Mouse (Mus musculus): ENCODE results near the gene Ripply3. TPM values are rescaled to one million over a fixed set of nuclear protein-coding genes. Genes with fewer than 3 reads are reported as not detected.

Ripply3 gene
- polyA plus RNA-seq, 1 experiment: 3.6 TPM

- under 1% methylated on average over 43 of the region's 43 CpGs for WGBS
- TF ChIP-seq CTCF (IDR thresholded peaks at IDR 0.05; ENCODE audit: control insufficient read depth, insufficient read depth, low read length) (no peak), POLR2A (IDR thresholded peaks at IDR 0.05; ENCODE audit: borderline replicate concordance, control insufficient read depth, low read depth, low read length) (no peak)
- Histone ChIP-seq H3K4me3 (replicated peaks; ENCODE audit: control insufficient read depth, low read depth, low read length) (peak overlapping the region; percentile 99), H3K27ac (ENCODE audit: control insufficient read depth, insufficient read depth, low read depth, low read length, poor library complexity) (peak overlapping the region; percentile 85), H3K4me1 (ENCODE audit: control insufficient read depth, insufficient read depth, low read length) (no peaks in the 10 kb centered on the region; the same call in 1 of the 2 replicates)
Observed at GRCm38 (mm10) chr16:94370915-94371300, 42.7 kb downstream of the Ripply3 start.

GRCm38 (mm10) chr16:94371301-94371931 is 43.2 kb downstream of the Ripply3 start, which contains the start of gene Pigp:
Pigp (minus strand) TSS chr16:94371842.
- under 1% methylated on average over 43 of the region's 43 CpGs for WGBS
- peak within 1 kb of the TSS; percentile 85 for H3K27ac ChIP-seq (ENCODE audit: control insufficient read depth, insufficient read depth, low read depth, low read length, poor library complexity)
- H3K4me3 ChIP-seq (replicated peaks; ENCODE audit: control insufficient read depth, low read depth, low read length): peak within 1 kb of the TSS; percentile 99
- TF ChIP-seq CTCF (IDR thresholded peaks at IDR 0.05; ENCODE audit: control insufficient read depth, insufficient read depth, low read length) (no peak), POLR2A (IDR thresholded peaks at IDR 0.05; ENCODE audit: borderline replicate concordance, control insufficient read depth, low read depth, low read length) (no peak)
- no peaks in the 10 kb centered on the region; the same call in 1 of the 2 replicates for H3K4me1 ChIP-seq (ENCODE audit: control insufficient read depth, insufficient read depth, low read length)

- H3K4me3 ChIP-seq (replicated peaks; ENCODE audit: control insufficient read depth, low read depth, low read length): no peak overlapping the region
- TF ChIP-seq CTCF (IDR thresholded peaks at IDR 0.05; ENCODE audit: control insufficient read depth, insufficient read depth, low read length): no peak
- TF ChIP-seq POLR2A (IDR thresholded peaks at IDR 0.05; ENCODE audit: borderline replicate concordance, control insufficient read depth, low read depth, low read length): no peak
- WGBS: 49% methylated on average over 1 of the region's 1 CpGs
- H3K27ac ChIP-seq (ENCODE audit: control insufficient read depth, insufficient read depth, low read depth, low read length, poor library complexity): no peak overlapping the region
- no peaks in the 10 kb centered on the region; the same call in 1 of the 2 replicates for H3K4me1 ChIP-seq (ENCODE audit: control insufficient read depth, insufficient read depth, low read length)
Observed at GRCm38 (mm10) chr16:94379386-94379785, 51.2 kb downstream of the Ripply3 start.

GRCm38 (mm10) chr16:94383277-94383676 is 55.1 kb downstream of the Ripply3 start:
- WGBS: 84% methylated on average over 3 of the region's 3 CpGs
- TF ChIP-seq POLR2A (IDR thresholded peaks at IDR 0.05; ENCODE audit: borderline replicate concordance, control insufficient read depth, low read depth, low read length) (no peak), CTCF (IDR thresholded peaks at IDR 0.05; ENCODE audit: control insufficient read depth, insufficient read depth, low read length) (no peak)

More at GRCm38 (mm10) chr16:94383277-94383676, 55.1 kb downstream of the Ripply3 start:
- Histone ChIP-seq H3K4me3 (replicated peaks; ENCODE audit: control insufficient read depth, low read depth, low read length) (no peak overlapping the region), H3K27ac (ENCODE audit: control insufficient read depth, insufficient read depth, low read depth, low read length, poor library complexity) (no peak overlapping the region), H3K4me1 (ENCODE audit: control insufficient read depth, insufficient read depth, low read length) (no peaks in the 10 kb centered on the region; the same call in 1 of the 2 replicates)

Other genes starting within 250 kb of the Ripply3 start
- not detected in 2 replicates for gene Sim2, start 243.5 kb upstream of the Ripply3 start, polyA plus RNA-seq (2011; ENCODE audit: insufficient read depth, insufficient read length, low replicate concordance, missing spikeins)
- gene Hlcs, start 14.8 kb upstream of the Ripply3 start, polyA plus RNA-seq (2011; ENCODE audit: insufficient read depth, insufficient read length, low replicate concordance, missing spikeins): 7.0 and 7.5 TPM in 2 replicates
- gene Ttc3, start 42.2 kb downstream of the Ripply3 start, polyA plus RNA-seq (2011; ENCODE audit: insufficient read depth, insufficient read length, low replicate concordance, missing spikeins): 8.7 and 18.6 TPM in 2 replicates
- 11.1 and 13.0 TPM in 2 replicates for gene Pigp, start 43.4 kb downstream of the Ripply3 start, polyA plus RNA-seq (2011; ENCODE audit: insufficient read depth, insufficient read length, low replicate concordance, missing spikeins)
- 11.4 and 11.6 TPM in 2 replicates for gene Vps26c, start 198.4 kb downstream of the Ripply3 start, polyA plus RNA-seq (2011; ENCODE audit: insufficient read depth, insufficient read length, low replicate concordance, missing spikeins)
- gene Dyrk1a, start 241.6 kb downstream of the Ripply3 start, polyA plus RNA-seq (2011; ENCODE audit: insufficient read depth, insufficient read length, low replicate concordance, missing spikeins): 15.7 and 21.2 TPM in 2 replicates

Measured in bone marrow, adult 2 months (tissue).